Mouse (Mus musculus) lung, postnatal 25 days (tissue): ENCODE measurements around the gene Acox3.

ENCODE experiments used
- DNase-seq: peaks from one replicate; pipeline ENCODE4 v3.0.0; 2022; ENCODE audit warnings: low spot score

Acox3 gene

GRCm38 (mm10) chr5:35652319-35652718, 69.5 kb downstream of the Acox3 start:
- DNase-seq, result no peak

GRCm38 (mm10) chr5:35652872-35653271, 70.0 kb downstream of the Acox3 start:
- no peak for DNase-seq

DNA sequence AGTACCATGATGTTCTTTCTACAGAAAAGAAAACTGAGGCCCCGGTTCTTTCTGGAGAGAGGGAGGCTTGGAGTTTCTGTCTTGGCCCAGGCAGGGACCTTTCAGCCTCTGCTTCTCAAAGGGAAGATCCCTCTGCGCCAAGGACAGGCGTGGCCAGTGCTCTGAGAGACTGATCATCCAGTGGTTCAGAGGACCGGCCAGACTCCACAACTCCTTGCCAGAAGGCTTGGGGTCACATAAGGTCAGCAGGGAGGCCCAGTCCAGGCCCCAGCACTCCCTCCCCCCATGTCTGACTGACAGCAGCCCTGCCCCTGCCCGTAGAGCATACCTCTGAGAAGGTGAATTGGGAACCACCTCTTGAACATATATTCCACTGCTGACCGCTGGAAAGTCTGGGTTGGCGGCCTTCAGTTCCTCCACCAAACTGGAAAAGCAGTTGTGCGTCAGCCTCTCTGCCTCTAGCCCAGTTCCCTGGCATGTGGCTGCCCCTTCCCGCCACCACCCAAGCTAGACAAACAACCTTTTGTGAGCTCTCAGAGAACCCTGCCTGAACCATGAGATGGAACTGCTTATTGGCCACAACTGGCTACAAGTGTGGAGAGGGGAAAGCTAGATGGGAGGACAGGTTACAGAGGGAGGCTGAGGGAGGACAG, 71.0 kb downstream of the Acox3 start:
- DNase-seq, result no peak

DNA sequence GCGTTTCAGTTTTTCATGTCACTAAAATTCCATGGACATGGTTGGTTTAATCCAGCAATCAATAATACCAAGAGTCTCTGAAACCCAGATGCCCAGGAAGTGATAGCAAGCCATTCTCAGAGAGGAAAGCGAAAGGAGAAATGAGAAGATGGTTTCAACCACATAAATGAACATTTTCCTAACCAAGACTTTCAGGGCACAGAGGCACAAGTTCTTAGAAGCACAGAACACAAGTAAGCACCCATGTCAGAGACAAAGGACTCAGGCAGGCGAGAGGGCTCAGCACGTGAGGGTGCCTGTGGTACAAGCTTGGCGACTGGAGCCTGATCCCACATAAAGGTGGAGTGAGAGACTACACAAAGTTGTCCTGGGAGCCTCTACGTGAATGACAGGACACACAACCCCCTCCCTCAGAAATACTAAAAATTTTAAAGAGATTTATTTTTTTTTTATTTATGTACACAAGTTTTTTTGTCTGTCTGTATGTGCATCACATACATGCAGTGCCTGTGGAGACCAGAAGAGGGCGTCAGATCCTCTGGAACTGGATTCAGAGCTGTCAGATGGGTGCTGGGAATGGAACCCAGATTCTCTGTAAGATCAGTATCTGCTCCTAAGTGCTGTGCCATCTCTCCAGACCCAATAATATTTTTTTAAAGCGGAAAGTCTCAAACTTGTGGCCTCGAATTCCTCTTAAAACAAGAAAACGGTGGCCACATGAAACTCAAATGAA, 73.1 kb downstream of the Acox3 start:
- DNase-seq, result no peak

DNA sequence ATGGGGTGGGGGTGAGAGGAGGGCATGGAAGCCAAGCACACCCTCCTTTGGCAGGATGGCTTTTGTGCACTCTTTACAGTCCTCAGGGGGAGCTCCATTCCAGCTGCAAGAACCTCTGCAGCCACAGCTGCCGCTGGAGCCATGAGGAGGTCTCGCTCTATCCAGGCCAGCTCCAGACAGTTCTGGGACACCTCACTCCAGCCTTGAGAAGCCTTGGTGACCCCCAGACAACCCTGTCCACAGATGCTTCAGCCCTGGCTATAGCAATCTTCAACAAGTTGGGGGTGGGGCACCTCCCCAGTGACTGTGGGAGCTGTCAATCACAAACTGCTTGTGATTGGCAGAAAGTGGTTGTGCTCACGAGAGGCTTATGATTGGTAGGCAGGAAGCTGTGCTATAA, 76.7 kb downstream of the Acox3 start:
- DNase-seq, result no peak

DNA sequence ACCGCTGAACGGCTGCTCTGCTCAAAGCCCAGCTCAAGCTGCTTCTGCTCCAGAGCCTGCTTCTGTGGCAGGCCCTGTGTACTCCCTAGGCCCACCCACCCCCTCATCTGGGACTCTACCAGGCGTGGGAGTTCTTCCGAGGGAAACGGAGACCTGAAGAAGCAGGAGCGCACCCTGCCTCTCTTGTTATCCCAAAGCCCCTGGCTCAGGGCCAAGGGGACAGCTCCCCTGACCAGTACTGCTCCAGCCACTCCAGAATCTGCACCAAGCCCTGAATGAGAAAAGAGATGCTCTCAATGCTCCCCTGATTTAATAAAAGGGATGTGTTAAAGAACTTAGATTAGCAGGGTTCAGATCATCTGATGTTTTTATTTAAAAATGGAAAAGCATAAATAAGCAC, 78.4 kb downstream of the Acox3 start:
- DNase-seq, result no peak

- no peak for DNase-seq
Observed at GRCm38 (mm10) chr5:35662021-35662545, 79.2 kb downstream of the Acox3 start.
